Mouse (Mus musculus): ENCODE results near the gene Irf4.

- TF ChIP-seq CTCF (IDR thresholded peaks at IDR 0.05; ENCODE audit: low read depth, low read length) (no peak), EP300 (IDR thresholded peaks at IDR 0.05; ENCODE audit: insufficient read depth, low read depth, low read length) (no peak), POLR2A (IDR thresholded peaks at IDR 0.05; ENCODE audit: insufficient read depth, low read length) (no peak)
These were observed 4.4 kb downstream of the Irf4 start for GRCm38 (mm10) chr13:30753441-30753840.

Measured in ES-Bruce4 (cell line).